Mouse (Mus musculus): ENCODE data around the gene Dlg3.

Gene Dlg3

DNA sequence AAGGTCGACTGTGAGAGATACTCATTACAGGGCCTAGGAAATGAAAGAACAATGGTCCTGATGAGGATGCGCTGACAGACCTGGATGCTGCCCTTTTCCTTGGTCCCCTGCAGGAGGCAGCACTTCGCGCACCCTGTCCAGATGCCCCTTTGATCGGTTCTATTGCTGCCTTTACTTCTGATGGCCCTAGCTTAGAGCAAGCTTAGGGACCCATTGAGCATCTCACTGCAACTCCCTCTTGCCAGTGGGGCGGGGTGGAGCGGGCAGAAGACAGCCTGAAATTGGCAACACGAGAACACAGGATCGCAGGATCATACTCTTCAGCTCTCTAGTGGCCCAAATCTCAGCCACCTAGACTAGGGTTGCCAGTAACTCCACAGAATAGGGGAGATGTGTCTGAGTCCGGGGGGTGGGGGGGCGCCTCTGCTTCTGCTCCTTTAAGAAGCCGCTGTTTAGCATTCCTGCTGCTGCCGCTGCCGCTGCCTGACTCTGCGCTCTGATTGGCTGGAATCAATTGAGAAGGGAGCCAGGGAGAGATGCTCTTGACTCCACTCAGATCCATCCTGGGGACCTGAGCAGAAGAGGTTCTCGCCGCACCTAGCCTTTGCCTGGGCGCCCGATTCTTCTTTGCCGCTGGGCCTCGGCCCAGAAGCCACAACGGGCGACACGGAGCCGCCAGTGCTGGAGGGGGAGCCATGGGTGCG is at the start of gene Dlg3:
Gene Dlg3 (plus strand): TSS at position 542 of the 704 bp plus-strand sequence.
- peak; percentile 64 for DNase-seq (ENCODE audit: low read depth)

DNA sequence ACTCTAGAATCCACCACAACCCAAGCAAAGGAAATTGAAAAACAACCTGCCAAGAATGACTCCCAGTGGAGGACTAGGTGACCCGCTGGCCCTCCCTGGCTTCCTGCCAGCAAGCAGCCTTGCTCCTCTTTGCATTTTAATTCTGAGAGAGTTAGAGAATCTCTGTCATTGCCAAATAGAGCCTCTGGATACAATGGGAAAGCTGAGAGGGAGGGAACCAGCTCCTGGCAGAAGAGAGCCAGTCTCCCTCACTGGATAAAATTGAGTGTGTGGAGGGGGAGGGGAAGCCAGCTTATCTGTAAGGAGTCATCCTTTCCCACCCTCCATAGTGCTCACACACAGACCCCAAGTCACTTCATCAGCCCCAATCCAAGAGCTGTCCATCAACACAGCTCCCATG is 38.6 kb upstream of the Dlg3 start:
- DNase-seq (ENCODE audit: low read depth): peak; percentile 83

DNA sequence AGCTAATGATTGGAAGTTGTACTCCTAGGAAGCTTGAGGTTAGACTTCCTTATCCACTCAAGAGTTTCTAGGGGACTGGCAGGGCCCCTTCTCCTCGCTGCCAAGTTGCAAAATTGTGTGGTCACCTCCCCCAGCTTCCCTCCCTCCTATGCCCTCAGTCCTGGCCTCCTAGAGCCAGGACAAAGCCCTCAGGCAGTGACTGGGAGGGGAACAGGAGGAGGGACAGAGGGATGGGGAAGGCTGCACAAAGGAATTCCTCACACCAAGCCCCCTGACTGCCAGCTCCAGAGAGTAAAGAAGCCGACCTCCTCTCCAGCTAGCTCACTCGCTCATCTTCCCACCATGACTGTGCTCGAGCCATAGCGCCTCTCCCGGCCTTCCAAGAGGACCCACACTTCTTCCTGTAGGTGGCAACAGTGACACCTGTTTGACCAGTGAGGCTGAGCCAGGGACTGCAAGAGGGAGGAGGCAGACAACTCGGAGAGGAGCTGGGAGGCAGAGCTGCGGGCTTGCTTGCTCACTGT is 37.8 kb upstream of the Dlg3 start, which contains the start of gene Gdpd2:
Gene Gdpd2 (plus strand): TSS at position 209 of the 524 bp plus-strand sequence.
- peak; percentile 65 for DNase-seq (ENCODE audit: low read depth)

DNA sequence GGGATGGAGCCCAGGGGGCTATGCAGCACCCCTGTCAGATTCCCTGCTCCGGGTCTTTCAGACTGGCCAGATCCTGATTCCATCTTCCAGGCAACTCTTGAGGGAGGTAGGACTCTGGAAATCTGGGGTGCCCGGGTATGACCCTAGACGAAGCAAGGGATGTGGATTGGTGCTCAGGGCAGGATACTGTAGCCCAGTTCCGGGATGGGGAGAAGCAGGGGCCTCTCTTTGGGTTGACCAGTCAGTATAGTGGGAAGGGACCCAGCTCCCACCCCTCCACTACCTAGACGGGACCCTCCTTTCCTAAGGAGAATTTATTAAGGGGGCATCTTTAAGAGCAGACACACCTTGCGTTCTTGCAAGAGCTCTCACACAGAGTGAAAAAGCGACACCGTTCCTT is 37.3 kb upstream of the Dlg3 start:
- no peak for DNase-seq (ENCODE audit: low read depth)

DNA sequence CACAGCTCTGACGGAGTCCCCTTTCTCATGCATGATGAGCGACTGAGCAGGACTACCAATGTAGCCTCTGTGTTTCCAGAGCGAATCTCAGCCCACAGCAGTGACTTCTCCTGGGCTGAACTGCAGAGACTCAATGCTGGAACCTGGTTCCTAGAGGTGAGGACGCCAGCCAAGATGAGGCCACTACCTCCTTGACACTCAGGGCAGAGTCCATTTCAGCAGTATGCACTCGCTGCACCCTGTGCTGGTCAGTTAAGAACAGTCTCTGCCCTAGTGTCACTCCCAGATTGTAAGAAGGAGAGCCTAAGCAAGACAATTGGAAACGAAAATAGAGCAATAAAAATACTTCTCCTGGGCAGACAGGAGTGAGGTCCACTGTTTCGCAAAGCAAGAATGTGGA is 33.2 kb upstream of the Dlg3 start:
- DNase-seq (ENCODE audit: low read depth): no peak

DNA sequence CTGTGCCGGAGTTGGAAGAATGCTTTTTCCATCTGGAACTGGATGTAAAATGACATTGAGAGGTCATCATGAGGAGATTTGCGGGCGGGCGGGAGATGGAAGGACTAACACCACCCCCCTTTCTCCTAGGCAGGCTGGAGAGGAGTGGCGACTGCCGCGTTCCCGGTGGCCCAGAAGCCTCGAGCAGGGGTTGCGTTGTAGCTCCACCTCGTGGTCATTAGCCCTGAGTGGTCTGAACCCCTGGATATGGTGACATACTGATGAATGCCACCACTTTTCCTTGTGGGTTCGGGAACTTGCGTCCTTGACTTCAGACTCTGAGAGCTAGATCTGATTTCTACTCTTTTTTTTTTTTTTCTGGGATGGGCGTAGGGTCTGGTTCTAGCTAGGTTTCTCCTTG is 28.6 kb upstream of the Dlg3 start:
- DNase-seq (ENCODE audit: low read depth): peak; percentile 74

DNA sequence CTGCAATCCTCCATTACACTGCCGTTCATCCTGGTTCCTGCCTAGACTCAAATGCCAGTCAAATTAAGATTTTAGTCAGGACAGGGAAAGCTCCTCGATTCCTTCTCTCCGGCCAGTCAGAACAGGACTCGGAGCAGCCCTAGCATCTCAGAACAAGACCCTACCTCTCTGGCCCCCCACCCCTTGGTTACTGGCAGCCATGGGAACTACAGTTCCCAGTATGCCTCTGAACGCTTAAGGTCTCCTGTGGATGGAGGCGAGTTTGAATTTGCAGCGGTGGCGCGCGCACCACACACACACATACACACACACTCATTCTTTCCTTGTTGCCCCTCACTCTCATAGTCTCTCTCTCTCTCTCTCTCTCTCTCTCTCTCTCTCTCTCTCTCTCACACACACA is 28.1 kb upstream of the Dlg3 start:
- DNase-seq (ENCODE audit: low read depth): peak; percentile 32

DNA sequence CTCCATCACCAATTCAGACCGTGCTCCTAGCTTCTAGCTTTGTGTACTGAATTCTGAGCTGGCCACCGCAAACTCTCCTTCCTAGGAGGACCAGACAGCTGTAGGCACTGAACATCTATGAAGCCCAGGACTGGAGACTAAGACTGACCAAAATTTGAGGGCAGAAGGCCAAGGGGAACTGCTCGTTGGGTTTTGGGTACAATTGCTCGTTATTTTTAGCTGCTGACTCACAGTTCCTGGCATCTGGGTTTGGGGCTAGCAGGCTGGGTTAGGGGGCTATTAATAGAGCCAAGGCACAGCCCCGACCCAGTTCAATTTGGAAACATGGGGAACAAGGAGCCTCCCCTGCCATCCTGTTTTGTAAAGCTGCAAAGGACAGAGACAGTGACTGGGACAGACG is 26.7 kb upstream of the Dlg3 start:
- DNase-seq (ENCODE audit: low read depth): peak; percentile 82

DNA sequence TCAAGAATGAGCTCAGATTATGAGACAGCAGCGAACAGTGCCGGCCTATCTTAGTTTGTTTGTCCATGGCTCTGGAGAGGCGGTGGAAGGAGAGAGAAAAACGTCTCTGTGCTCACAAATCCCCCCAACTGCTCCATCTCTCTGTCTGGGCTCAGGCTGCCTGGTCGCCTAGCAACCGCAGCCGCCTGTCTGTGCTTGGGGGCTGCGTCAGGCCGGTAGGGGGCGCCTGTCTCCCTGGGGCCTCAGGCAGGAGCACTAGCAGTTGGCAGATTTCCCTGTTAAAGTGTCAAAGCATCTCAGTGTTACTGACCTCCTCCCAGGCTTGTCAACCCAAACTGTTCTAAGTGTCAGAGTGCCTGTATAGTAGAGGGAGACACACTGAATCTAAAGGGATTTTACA is 25.6 kb upstream of the Dlg3 start:
- DNase-seq (ENCODE audit: low read depth): peak; percentile 39

DNA sequence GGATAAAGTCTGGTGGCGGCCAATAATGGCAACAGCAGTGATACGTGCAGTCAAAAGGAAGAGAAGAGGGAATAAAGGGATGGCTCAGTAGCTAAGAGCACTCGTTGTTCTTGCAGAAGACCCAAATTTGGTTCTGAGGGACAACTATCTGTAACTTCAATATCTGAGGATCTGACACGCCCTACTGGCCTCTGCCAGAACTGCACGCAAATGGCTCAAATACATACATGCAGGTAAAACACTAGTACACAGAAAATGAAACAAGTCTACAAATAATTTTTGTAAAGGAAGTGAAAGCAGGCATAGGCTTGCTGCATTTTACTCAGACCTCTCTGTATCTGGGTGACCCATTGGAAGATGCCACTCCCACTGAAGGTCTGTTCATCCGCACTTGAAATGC is 1.7 kb upstream of the Dlg3 start:
- DNase-seq (ENCODE audit: low read depth): peak; percentile 38

DNA sequence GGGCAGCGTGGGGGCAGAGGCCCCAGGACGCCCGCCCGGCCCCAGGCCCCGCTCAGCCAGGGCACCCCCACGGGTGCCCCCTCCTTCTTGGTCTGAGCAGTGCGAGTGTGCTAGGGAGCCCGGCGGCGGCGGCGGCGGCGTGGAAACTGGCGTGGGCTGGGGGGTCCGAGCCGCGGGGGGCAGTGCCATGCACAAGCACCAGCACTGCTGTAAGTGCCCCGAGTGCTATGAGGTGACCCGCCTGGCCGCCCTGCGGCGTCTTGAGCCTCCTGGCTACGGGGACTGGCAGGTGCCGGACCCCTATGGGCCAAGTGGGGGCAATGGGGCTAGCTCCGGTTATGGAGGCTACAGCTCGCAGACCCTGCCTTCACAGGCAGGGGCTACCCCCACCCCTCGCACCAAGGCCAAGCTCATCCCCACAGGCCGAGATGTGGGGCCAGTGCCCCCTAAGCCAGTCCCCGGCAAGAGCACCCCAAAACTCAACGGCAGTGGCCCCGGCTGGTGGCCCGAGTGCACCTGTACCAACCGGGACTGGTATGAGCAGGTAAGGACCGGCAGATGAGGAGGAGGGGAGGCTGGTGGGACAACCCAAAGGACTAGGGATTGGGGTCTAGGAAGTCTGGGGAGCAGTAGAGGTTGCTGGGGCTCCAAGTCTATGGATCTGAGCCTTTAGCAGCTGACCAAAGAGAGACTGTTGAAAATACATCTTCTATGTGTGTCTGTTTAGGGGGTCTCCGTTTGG is 534 bp downstream of the Dlg3 start:
- no peak for DNase-seq (ENCODE audit: low read depth)

DNA sequence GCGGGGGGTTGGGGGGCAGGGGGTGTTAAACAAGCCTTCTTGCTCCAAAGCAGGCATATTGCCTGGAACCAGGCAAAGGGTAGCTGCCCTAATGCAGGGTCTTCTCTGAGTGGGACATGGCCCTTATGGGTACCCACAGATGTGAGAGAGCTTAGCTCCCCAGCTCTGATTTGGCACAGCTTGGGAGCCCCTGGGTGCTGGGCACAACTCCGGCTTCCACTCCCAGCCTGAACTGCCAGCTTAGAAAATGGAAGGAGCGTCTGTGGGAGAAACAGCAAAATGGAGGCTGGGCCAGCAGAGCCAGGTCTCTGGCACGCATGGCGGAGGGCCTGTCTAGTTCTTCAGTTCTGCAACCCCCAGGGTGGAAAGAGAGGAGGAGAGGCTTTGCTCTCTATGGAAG is 1.8 kb downstream of the Dlg3 start:
- DNase-seq (ENCODE audit: low read depth): no peak

DNA sequence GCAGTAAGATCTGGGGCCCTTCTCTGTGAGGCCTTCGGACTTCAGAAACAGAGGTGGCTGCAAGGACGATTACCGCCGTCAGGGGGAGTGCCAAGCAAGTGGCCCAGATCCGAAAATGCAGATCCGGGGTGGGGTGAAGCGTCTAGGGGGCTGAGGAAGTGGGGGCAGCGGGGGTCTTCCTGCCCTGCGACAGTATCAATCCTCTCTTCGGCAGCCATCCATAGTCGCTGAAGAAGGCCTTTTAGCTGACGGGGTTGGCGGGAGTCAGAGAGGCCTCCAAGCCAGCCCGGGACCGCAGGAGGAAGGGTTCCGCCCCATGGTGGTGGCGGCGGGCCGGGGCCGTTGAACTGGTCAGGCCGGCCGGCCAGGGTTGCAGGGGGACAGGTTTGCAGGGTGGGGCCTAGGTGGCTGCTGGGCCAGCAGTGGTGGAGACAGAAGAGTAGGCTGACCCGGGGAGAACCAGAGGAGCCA is 6.9 kb downstream of the Dlg3 start:
- DNase-seq (ENCODE audit: low read depth): peak; percentile 82

DNA sequence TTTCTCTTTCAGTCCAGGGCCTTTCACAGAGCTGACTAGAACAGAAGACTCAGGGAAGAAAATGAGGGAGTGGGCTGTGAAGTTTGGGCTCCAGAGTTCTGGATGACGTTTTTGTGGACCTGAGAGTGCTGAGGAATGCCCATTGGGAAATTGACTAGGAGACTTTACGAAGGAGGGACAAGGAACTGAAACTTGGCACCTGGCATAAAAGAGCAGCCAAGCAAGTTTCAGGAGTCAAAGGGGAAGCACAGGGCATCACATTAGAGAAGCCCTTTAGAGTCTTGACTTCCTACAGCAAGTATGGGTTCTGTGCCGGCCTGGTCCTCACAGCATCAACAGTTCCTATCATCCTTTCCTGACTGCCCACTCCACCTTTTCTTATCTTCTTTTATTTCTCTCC is 7.9 kb downstream of the Dlg3 start:
- no peak for DNase-seq (ENCODE audit: low read depth)

DNA sequence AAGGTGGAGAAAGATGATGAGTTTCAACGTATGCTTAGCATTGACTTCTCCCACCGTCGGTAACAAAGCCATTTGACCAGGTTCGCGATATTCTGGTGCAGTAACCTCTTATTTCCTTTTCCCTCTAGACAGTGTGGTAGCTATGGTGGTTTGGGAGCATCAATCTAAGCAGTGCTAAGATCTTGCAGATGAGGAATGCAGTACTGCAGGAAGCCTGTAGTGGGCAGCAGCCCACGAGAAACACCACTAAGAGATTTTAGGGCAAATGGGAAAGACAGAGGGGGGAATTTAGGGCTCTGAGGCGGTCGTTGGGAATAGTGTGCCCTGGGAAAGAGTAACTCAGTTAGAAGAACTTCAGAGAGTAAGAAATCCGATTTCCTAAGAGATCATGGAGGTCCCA is 9.0 kb downstream of the Dlg3 start:
- peak; percentile 83 for DNase-seq (ENCODE audit: low read depth)

DNA sequence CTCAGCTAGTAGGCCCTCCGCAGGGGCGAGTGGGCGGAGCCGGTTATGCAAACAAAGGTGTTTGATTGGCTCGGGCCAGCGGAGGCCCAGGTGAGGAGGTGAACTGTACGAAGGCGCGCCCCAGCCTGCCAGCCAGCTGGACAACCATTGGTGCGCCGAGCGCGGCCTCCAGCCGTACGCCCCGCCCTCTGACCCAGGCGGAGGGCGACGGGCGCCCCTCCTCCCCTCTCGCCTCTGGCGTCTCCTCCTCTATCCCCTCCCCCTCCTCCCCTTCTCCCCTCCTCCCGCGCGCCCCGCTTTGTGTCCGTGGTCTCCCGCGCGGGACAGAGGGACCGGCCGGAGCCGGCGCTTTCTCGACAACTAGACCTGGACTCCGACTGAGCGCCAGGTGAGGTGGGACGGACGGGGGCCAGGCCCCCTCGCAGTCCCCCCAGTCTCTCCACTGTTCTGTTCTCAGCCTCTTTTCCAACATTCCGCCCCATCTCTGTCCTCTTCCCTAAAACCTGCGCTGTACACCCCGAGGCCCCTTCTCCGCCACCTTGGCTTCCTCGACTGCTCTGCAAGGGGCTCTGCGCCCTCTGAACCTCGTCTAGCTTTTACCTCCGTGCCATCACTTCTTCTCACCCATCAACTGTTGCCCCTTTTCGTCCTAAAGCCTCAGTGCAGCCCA is 9.6 kb downstream of the Dlg3 start:
- DNase-seq (ENCODE audit: low read depth): peak; percentile 69

DNA sequence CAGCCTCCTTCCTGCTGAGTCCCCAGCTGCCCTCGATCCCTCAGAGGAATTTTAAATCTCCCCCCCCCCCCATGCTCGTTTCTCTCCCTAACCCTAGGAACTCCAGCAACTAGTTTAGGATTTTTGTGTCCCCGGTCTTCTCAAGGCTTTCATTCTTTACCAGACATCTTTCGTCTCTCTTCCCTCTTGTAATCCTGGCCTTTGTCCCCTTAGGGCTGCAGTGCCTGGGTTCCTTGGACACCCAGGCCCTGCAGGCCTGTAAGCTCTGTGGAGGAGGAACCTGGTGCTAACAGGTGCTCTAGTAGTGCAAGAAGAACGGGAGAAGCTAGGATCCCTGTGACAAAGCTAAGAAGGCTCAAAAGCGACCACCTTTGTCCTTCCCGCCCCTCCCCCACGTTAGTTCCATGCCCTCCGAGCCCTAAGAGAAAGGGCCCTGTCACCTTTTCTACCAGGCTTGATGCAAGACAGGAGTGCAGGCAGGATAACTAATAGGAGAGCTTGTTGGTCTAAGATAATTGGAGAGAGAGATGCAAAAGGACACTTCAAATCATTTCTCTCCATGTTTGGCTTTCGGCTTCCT is 10.2 kb downstream of the Dlg3 start:
- no peak for DNase-seq (ENCODE audit: low read depth)

DNA sequence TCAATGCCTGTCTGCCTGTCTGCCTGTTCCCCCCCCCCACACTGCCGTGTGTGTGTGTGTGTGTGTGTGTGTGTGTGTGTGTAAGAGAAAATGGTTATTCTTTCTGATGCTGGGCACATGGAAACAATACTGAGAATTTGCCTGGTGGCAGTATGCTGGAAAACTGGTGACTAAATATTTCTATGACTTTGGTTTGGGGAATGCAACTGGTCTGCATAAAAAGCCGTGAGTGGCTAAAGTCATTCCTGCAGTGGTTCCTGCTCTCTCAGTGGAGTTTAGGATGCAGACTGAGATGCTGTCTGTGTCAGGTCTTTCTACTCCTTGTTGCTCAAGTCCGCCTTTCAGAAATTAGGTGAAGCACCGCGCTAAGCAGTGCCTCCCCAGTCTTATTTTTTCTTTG is 10.9 kb downstream of the Dlg3 start:
- DNase-seq (ENCODE audit: low read depth): peak; percentile 26

DNA sequence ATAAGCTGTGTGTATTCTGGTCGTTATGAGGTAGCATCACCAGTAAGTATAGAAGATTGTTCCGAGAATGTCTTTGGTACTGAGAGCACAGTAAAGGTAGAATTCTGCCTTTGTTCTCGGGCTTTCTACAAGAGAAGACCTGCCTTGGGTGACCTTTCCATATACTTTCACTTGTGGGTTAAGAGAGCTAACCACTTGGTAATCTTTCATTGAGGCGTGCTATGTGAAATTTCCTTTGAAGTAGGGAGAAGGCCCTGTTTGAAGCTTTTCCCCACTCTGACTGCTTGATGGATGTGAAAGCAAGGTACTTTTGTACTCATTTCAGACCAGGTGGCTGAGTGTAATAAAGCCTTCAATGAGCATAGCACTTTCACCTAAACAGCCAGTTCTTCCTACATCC is 21.8 kb downstream of the Dlg3 start:
- DNase-seq (ENCODE audit: low read depth): no peak

DNA sequence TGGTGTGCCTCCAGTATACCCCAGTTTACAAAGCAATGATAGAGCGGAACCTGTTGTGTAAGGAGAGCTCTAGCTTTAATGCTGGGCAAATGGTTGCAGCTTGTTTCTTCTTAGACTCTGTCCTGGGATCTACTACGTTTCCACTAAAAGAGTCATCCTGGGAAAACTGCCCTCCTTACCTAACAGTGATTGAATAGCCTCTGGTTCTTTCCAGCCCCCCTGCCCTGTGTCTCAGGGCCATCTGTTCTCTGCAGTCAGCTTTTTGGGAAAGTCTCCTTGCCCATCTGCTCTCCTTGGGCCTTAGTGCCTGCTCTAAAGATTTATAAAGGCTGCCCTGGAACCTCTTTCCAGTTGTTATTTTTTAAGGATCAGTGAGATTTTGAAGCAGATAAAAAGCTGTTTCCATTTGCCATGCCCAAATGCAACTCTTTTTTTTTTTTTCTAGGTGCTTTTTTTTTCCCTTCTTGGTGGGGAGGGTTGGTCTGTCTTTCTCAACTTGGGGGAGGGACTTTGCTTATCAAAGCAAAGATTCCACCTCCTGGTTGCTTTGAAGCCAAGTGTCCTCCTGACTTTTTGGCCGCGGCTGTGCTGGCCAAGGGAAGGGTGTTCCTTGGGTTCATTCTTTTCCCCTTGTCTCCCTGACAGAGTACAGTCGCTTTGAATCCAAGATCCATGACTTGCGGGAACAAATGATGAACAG is 28.7 kb downstream of the Dlg3 start:
- no peak for DNase-seq (ENCODE audit: low read depth)

DNA sequence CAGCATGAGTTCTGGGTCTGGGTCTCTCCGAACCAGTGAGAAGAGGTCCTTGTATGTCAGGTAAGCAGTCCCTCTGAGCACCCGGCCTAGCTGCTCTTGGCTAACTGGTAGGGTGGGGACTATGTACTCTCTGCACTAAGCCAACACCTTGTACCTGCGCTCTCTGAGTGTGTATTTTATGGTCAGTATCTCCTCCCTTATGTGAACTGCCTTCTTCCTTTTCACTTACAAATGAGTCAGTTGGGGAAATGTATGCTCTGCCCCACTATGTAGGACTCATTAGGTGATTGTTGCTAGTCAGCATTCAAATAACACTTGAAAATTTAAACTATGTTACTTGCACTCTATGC is 29.2 kb downstream of the Dlg3 start:
- no peak for DNase-seq (ENCODE audit: low read depth)

DNA sequence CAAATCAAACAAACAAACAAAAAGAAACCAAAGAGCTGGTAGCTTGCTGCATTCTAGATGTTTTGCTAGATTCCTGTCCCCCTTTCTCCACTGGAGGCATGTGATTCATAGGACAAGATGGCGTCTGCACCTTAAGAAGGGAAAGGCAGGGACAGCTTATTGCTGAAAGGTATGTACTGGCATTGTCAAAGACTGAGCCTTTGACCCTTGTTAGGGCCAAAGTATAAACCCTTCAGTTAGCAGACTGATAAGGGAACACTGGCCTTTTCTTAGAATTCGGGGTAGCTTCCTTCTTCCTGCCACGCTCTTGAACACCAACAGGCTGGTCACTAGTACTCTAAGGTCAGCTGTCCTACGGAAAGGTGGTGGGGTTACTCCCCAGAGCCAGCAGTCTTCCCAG is 29.8 kb downstream of the Dlg3 start:
- DNase-seq (ENCODE audit: low read depth): no peak

All from NIH3T3 (cell line).